Mouse (Mus musculus) forebrain, embryonic 15.5 days (tissue): ENCODE measurements around the gene Phf13. TPM values are rescaled to one million over a fixed set of nuclear protein-coding genes. Genes with fewer than 3 reads are reported as not detected.

Experiments
- ATAC-seq: fragments of 200-750 bp; cut with Nextera tagmentation; replicated peaks from 2 replicates; pipeline ENCODE4 v1.8.0; 2017; ENCODE audit warnings: mild to moderate bottlenecking, moderate TSS enrichment, moderate library complexity
- H3K27ac ChIP-seq: fragments of 300-500 bp; sonication (generic); replicated peaks from 2 replicates; pipeline ENCODE4 v1.5.1; 2015; ENCODE audit warnings: mild to moderate bottlenecking, inconsistent platforms
- H3K27me3 ChIP-seq: fragments of 300-500 bp; sonication (generic); 2 replicates; pipeline ENCODE4 v1.6.1; 2015; ENCODE audit warnings: inconsistent platforms
- H3K36me3 ChIP-seq: fragments of 300-500 bp; sonication (generic); 2 replicates; pipeline ENCODE4 v1.6.1; 2015; ENCODE audit warnings: mild to moderate bottlenecking, inconsistent platforms
- H3K4me1 ChIP-seq: fragments of 300-500 bp; sonication (generic); 2 replicates; pipeline ENCODE4 v1.6.1; 2015; ENCODE audit warnings: inconsistent platforms
- H3K4me2 ChIP-seq: fragments of 300-500 bp; sonication (generic); replicated peaks from 2 replicates; pipeline ENCODE4 v1.6.1; 2015; ENCODE audit warnings: mild to moderate bottlenecking, inconsistent platforms
- H3K4me3 ChIP-seq: fragments of 300-500 bp; sonication (generic); 2 replicates; pipeline ENCODE4 v1.5.1; 2015; ENCODE audit warnings: mild to moderate bottlenecking, inconsistent platforms
- H3K9ac ChIP-seq: fragments of 300-500 bp; sonication (generic); replicated peaks from 2 replicates; pipeline ENCODE4 v1.6.1; 2015; ENCODE audit warnings: mild to moderate bottlenecking, inconsistent platforms
- H3K9me3 ChIP-seq: fragments of 300-500 bp; sonication (generic); 2 replicates; pipeline ENCODE4 v1.6.1; 2016; ENCODE audit warnings: inconsistent platforms
- WGBS: fragments of 180-500 bp; shearing (Covaris S2); methylation state at CpG from one replicate; pipeline ENCODE4 v1.1.7; 2015; ENCODE audit warnings: mixed read lengths; 5-methylcytosine and 5-hydroxymethylcytosine counted together
- polyA plus RNA-seq: library from polyadenylated mRNA; unstranded; fragments of >200 nt; fragmentation: Nextera tagmentation; extraction: Ambion mirVana; gene quantifications from 2 replicates; pipeline ENCODE4 v1.2.1, GENCODE M21; 2015

Gene Phf13
- polyA plus RNA-seq, 1 experiment from 2014 or later = 21.8 TPM

DNA sequence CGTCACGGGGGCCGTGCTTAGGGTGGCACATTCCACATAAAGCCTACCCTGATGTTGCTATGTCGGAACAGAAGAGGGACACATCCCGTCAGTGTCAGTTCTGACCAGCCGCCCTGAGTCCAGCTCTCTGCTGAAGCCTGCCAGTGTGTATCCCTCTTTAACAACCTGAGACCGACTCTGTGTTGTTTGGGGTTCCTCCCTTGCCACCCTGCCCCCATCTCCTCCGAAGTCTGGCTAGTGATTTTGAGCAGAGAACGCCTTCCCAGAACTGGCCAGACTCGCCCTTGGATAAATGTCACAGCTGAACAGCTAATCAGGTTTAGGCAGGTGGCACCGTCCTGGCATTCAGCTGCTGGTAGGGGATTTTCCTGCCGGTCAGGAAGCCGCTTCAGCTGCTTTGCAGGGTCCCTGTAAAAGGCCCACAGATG, 14.7 kb upstream of the Phf13 start:
- Histone ChIP-seq H3K4me1 (peaks cover 31% of the 10 kb centered on the region), H3K27ac (no peak overlapping the region), H3K36me3 (peaks cover 3% of the 10 kb centered on the region; the same call in 1 of the 2 replicates), H3K4me2 (peak overlapping the region; percentile 94), H3K27me3 (peaks cover 22% of the 10 kb centered on the region), H3K4me3 (peak overlapping the region; percentile 78), H3K9ac (no peak overlapping the region), H3K9me3 (no peaks in the 10 kb centered on the region)
- 9% methylated on average over 13 of the region's 13 CpGs for WGBS
- no peak for ATAC-seq

DNA sequence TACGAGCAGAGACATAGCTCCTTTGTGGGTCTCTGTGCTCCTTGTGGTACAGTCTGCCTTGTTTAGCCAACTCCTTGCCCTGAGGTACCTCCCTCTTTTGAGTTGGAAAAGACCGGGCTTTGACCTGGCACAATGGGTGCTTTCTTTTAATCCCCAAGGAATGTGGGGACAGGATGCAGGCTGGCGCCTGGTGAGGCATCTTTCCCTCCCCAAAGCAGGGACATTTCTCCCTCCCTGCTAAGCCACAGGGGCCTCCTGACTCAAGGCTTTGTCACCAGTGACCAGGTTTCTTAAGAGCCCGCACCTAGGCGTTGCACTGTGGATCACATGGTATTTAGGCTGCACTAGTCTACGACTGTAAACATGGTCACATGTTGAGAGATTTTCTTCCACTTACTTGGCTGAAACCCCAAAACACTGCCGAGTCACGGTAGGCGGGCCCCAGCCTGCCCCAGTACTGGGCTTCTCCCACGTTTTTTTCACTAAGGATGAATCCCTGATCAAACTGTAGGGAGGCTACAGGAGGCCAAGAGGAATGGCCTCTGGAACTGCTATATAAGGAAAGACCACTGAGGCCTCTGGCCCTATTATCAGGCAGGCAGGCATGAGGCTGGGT, 14.1 kb upstream of the Phf13 start:
- no peak for ATAC-seq
- Histone ChIP-seq H3K36me3 (no peaks in the 10 kb centered on the region; the same call in 1 of the 2 replicates), H3K4me2 (peak overlapping the region; percentile 94), H3K27ac (no peak overlapping the region), H3K4me1 (peaks cover 31% of the 10 kb centered on the region), H3K9me3 (no peaks in the 10 kb centered on the region), H3K9ac (peak overlapping the region; percentile 46), H3K4me3 (peak overlapping the region; percentile 78), H3K27me3 (peaks cover 22% of the 10 kb centered on the region)
- 3% methylated on average over 10 of the region's 10 CpGs for WGBS

DNA sequence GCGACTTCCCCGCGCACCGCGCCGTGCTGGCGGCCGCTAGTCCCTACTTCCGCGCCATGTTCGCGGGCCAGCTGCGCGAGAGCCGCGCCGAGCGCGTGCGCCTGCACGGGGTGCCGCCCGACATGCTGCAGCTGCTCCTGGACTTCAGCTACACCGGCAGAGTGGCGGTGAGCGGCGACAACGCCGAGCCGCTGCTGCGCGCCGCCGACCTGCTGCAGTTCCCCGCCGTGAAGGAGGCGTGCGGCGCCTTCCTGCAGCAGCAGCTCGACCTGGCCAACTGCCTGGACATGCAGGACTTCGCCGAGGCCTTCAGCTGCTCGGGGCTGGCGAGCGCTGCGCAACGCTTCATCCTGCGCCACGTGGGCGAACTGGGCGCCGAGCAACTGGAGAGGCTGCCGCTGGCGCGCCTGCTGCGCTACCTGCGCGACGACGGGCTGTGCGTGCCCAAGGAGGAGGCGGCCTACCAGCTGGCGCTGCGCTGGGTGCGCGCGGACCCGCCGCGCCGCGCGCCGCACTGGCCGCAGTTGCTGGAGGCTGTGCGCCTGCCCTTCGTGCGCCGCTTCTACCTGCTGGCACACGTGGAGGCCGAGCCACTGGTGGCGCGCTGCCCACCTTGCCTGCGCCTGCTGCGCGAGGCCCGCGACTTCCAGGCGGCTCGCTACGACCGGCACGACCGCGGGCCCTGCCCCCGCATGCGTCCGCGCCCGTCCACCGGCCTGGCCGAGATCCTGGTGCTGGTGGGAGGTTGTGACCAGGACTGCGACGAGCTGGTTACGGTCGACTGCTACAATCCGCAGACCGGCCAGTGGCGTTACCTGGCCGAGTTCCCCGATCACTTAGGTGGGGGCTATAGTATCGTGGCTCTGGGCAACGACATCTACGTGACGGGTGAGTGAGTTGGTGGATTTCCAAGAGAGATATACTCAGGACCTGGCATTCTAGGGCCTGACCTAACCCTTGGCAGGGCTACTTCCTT, 13.3 kb upstream of the Phf13 start:
- H3K4me3 ChIP-seq = peak overlapping the region; percentile 78
- H3K4me2 ChIP-seq = peak overlapping the region; percentile 94
- H3K27me3 ChIP-seq = peaks cover 22% of the 10 kb centered on the region
- peak; percentile 79 for ATAC-seq
- H3K27ac ChIP-seq = peak overlapping the region; percentile 62
- WGBS = under 1% methylated on average over 115 of the region's 115 CpGs
- peak overlapping the region; percentile 46 for H3K9ac ChIP-seq
- peaks cover 31% of the 10 kb centered on the region for H3K4me1 ChIP-seq
- no peaks in the 10 kb centered on the region for H3K9me3 ChIP-seq
- H3K36me3 ChIP-seq = no peaks in the 10 kb centered on the region; the same call in 1 of the 2 replicates

DNA sequence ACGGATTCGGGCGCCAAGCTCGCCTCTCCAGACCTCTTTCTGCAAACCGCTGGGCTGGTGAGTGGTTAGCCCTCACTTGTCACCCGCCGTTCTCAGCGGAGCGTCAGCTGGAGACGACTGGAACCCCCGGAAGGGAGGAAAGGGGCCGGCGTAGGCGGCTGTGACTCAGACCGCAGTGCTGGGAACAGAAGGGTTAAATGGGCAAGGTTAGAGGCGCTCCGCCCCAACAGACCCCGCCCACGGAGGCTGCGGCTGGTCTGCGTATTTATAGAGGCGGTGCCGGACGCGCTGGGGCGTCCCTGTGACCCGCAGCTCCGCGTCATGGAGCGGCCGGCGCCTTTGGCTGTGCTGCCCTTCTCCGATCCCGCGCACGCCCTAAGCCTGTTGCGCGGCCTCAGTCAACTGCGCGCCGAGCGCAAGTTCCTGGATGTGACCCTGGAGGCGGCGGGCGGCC, 12.6 kb upstream of the Phf13 start, which contains the start of gene Klhl21:
Gene Klhl21 (plus strand): TSS at position 182 of the 454 bp plus-strand sequence.
- H3K4me3 ChIP-seq = peak within 1 kb of the TSS; percentile 78
- H3K4me1 ChIP-seq = peaks cover 31% of the 10 kb centered on the region
- peaks cover 22% of the 10 kb centered on the region for H3K27me3 ChIP-seq
- peak within 1 kb of the TSS; percentile 62 for H3K27ac ChIP-seq
- peak within 1 kb of the TSS; percentile 46 for H3K9ac ChIP-seq
- no peaks in the 10 kb centered on the region for H3K36me3 ChIP-seq
- H3K9me3 ChIP-seq = no peaks in the 10 kb centered on the region
- peak; percentile 87 for ATAC-seq
- H3K4me2 ChIP-seq = peak within 1 kb of the TSS; percentile 94
- WGBS = under 1% methylated on average over 45 of the region's 45 CpGs

DNA sequence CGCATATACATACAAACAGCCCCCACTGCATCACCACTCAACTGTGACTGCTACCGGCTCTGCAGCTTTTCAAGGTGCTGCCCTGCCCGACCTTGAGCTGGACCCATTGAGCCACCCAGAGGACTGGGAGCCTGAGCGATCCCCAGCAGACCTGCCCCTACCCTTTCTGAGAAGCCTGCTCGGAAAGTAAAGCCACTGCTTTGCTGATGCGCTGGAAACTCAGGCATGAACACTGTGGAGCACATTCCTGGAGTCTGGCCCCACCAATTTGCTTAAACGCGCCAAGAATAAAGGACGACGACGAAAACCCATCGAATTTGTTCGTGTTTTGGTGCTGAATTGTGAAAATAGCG, 12.1 kb upstream of the Phf13 start:
- Histone ChIP-seq H3K9me3 (no peaks in the 10 kb centered on the region), H3K4me3 (peak overlapping the region; percentile 78), H3K27ac (0 out of 2 replicates have a peak overlapping the region, but pooled peaks have one; percentile 9), H3K4me1 (peaks cover 31% of the 10 kb centered on the region), H3K9ac (peak overlapping the region; percentile 46), H3K36me3 (no peaks in the 10 kb centered on the region), H3K4me2 (peak overlapping the region; percentile 94), H3K27me3 (peaks cover 22% of the 10 kb centered on the region)
- no peak for ATAC-seq
- WGBS = 2% methylated on average over 14 of the region's 14 CpGs

DNA sequence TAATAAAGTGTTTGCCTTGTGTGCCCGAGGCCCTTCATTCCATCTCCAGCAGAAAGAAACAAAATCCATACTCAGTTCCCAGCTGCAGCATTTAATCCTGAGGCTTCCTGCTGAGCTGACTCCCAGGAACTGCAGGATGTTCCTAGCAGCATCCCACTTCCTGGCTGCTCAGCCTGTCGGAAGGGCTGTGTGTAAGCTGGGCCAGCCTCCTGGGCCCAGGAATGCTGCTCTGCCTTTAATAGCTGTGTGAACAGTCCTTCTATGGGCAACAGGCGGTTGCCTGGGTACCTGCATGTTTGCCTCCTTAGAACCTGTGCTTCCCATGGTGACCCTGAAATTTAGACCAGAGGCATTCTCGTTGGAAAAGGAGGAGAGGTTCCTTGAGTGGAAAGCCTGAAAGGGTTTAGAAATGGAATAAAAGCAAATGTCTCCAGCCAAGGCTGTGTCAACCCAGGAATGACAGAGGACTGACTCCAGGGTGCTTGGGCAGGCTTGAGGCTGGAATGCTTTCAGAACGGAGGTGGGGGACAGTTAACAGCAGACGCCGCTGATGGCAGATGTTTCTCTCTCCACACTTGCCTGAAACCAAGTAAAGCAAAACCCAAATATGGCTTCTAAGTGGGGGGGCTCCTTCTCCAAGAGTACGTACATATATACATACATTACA, 11.6 kb upstream of the Phf13 start:
- H3K4me3 ChIP-seq = peak overlapping the region; percentile 78
- H3K9ac ChIP-seq = no peak overlapping the region
- no peak for ATAC-seq
- 4% methylated on average over 8 of the region's 8 CpGs for WGBS
- H3K36me3 ChIP-seq = no peaks in the 10 kb centered on the region
- no peak overlapping the region for H3K27ac ChIP-seq
- peak overlapping the region; percentile 94 for H3K4me2 ChIP-seq
- no peaks in the 10 kb centered on the region for H3K9me3 ChIP-seq
- H3K27me3 ChIP-seq = peaks cover 22% of the 10 kb centered on the region
- H3K4me1 ChIP-seq = peaks cover 31% of the 10 kb centered on the region

DNA sequence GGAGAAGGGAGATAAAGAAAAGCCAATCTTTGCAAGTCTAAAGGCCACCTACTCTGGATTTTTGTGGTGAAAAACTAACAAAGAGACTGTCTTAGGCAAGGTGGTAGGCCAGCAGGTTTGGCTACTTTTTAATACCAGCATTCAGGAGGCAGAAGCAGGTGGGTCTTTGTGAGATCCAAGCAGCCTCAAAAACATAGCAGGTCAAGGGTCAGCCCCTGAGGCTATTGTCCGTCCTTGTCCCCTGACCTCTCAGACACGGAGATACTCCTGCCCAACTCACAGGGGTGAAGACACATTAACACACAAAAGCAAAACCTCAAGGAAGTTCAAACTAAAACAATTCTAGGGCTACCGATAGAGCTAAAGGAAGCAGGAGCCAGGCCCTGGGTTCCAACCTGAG, 10.8 kb upstream of the Phf13 start:
- Histone ChIP-seq H3K9me3 (no peaks in the 10 kb centered on the region), H3K36me3 (no peaks in the 10 kb centered on the region), H3K27ac (no peak overlapping the region), H3K4me3 (no peak overlapping the region), H3K4me2 (no peak overlapping the region), H3K27me3 (peaks cover 22% of the 10 kb centered on the region), H3K9ac (no peak overlapping the region), H3K4me1 (peaks cover 31% of the 10 kb centered on the region)
- no peak for ATAC-seq
- 27% methylated on average over 3 of the region's 3 CpGs for WGBS

DNA sequence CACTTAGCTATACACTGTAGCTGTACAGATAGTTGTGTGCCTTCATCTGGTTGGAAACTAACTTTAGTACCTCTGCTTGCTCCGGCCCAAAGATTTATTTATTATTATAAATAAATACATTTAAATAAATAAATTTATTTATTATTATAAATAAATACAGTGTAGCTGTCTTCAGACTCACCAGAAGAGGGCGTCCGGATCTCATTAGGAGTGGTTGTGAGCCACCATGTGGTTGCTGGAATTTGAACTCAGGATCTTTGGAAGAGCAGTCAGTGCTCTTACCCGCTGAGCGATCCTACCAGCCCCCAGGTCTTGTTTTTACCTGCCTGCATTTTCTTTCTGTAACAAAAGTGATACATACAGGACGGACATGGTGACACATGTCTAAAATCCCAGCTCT, 10.1 kb upstream of the Phf13 start:
- Histone ChIP-seq H3K9ac (no peak overlapping the region), H3K4me3 (no peak overlapping the region), H3K4me1 (peaks cover 31% of the 10 kb centered on the region), H3K27ac (no peak overlapping the region), H3K4me2 (no peak overlapping the region), H3K27me3 (peaks cover 22% of the 10 kb centered on the region), H3K36me3 (no peaks in the 10 kb centered on the region), H3K9me3 (no peaks in the 10 kb centered on the region)
- ATAC-seq = no peak
- WGBS = 76% methylated on average over 6 of the region's 6 CpGs

DNA sequence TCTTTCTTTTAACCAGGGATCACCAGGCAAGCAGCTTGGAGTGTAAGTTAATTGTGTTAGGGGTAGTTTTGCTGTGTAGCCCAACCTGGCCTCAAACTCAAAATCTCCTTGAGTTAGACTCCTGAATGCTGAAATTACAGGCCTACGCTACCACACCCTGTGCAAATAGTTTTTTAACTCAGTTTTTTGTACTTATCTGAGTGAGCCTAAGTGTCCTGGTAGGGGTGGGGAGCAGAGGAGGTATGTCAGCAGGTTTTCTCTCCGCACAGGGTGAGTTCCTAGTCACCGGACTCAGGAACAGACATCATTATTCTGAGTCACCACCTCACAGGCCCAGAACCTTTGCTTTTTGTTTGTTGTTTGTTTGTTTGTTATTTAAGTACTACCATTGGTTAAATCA, 6.0 kb upstream of the Phf13 start:
- Histone ChIP-seq H3K36me3 (no peaks in the 10 kb centered on the region), H3K27ac (no peak overlapping the region), H3K4me3 (no peak overlapping the region), H3K4me2 (no peak overlapping the region), H3K27me3 (peaks cover 9% of the 10 kb centered on the region), H3K9ac (no peak overlapping the region), H3K9me3 (no peaks in the 10 kb centered on the region), H3K4me1 (peaks cover 8% of the 10 kb centered on the region)
- 95% methylated on average over 3 of the region's 3 CpGs for WGBS
- no peak for ATAC-seq

DNA sequence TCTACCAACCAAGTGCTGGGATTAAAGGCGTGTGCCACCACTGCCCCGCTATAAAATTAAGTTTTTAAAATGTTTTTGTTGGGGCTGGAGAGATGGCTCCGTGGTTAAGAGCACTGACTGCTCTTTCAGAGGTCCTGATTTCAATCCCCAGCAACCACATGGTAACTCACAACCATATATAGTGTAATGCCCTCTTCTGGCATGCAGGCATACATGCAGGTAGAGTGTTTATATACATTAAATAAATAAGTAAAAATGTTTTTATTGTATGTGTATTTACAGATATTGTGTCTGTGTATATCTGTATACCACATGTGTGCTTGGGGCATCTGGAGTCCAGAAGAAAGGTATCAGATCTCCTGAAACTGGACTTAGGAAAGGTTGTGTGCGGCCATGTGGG, 5.3 kb upstream of the Phf13 start:
- Histone ChIP-seq H3K4me3 (no peak overlapping the region), H3K4me1 (peaks cover 10% of the 10 kb centered on the region), H3K9ac (no peak overlapping the region), H3K36me3 (no peaks in the 10 kb centered on the region), H3K4me2 (no peak overlapping the region), H3K9me3 (no peaks in the 10 kb centered on the region), H3K27me3 (peaks cover 1% of the 10 kb centered on the region; the same call in 1 of the 2 replicates), H3K27ac (no peak overlapping the region)
- WGBS = 73% methylated on average over 4 of the region's 4 CpGs
- ATAC-seq = no peak

DNA sequence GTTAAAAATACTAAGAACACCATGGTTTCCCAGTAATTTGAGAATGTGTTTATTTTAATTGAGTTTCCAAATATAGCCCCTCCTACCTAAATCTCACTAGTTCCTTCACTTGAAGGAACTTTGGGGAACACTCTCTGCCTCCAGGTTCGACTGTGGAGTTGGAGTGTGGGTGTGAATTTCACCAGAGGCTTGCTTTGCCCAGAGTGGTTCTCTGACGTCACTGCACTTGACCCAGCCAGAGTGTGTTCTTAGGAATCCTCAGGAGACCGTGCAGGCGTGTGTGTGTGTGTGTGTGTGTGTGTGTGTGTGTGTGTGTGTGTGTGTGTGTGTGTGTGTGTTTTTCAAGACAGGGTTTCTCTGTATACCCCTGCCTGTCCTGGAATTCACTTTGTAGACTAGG, 4.8 kb upstream of the Phf13 start:
- no peak for ATAC-seq
- H3K4me1 ChIP-seq = peaks cover 10% of the 10 kb centered on the region
- no peak overlapping the region for H3K4me3 ChIP-seq
- no peaks in the 10 kb centered on the region for H3K36me3 ChIP-seq
- WGBS = 46% methylated on average over 4 of the region's 4 CpGs
- no peak overlapping the region for H3K9ac ChIP-seq
- no peaks in the 10 kb centered on the region for H3K27me3 ChIP-seq
- H3K9me3 ChIP-seq = no peaks in the 10 kb centered on the region
- no peak overlapping the region for H3K4me2 ChIP-seq
- no peak overlapping the region for H3K27ac ChIP-seq

DNA sequence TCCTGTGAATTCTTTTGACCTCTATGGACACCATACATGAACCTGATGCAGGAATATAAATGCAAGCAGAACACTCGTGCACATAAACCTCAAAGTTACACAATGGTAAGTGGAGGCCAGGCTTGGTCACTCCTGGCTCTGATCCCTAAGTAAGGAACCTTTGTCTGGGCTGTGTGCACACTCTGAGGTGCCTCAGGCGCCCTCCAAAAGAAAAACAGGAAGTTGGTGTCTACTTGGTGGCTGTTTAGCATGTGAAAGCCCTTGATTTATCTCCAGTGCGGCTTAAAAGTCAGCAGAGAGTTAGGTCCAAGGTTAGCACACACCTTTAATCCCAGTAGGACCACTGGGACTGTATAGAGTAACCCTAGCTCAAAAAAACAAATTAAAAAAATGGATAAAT, 3.4 kb upstream of the Phf13 start:
- Histone ChIP-seq H3K36me3 (no peaks in the 10 kb centered on the region), H3K4me1 (peaks cover 14% of the 10 kb centered on the region), H3K27me3 (no peaks in the 10 kb centered on the region), H3K27ac (no peak overlapping the region), H3K4me3 (no peak overlapping the region), H3K4me2 (no peak overlapping the region), H3K9me3 (no peaks in the 10 kb centered on the region), H3K9ac (no peak overlapping the region)
- no peak for ATAC-seq
- 66% methylated on average over 3 of the region's 3 CpGs for WGBS
